Mouse (Mus musculus): ENCODE measurements at regions not wholly inside any gene's neighbourhood (a gene's known extent, or its start where the extent isn't known, plus 50 kb on each side); places are given as distances from the start of the nearest gene placed in this dataset.

- Histone ChIP-seq H3K4me3 (ENCODE audit: insufficient read depth, low read length) (no peak overlapping the region), H3K4me1 (ENCODE audit: control insufficient read depth, insufficient read depth, low read length) (no peaks in the 10 kb centered on the region), H3K27ac (ENCODE audit: insufficient read depth, low read depth, low read length) (no peak overlapping the region)
- TF ChIP-seq CTCF (IDR thresholded peaks at IDR 0.05; ENCODE audit: low read depth, low read length) (no peak), POLR2A (IDR thresholded peaks at IDR 0.05; ENCODE audit: borderline replicate concordance, low read depth, low read length) (no peak)
Observed at GRCm38 (mm10) chr6:106876690-106877089, 76.8 kb upstream of the Crbn start.

GRCm38 (mm10) chr6:106891879-106892638 lies 92.2 kb upstream of the Crbn start:
- H3K4me3 ChIP-seq (ENCODE audit: insufficient read depth, low read length) = no peak overlapping the region
- H3K4me1 ChIP-seq (ENCODE audit: control insufficient read depth, insufficient read depth, low read length) = no peaks in the 10 kb centered on the region
- no peak overlapping the region for H3K27ac ChIP-seq (ENCODE audit: insufficient read depth, low read depth, low read length)
- TF ChIP-seq POLR2A (IDR thresholded peaks at IDR 0.05; ENCODE audit: borderline replicate concordance, low read depth, low read length) (no peak), CTCF (IDR thresholded peaks at IDR 0.05; ENCODE audit: low read depth, low read length) (no peak)

GRCm38 (mm10) chr6:106892639-106892934 lies 92.7 kb upstream of the Crbn start:
- Histone ChIP-seq H3K4me1 (ENCODE audit: control insufficient read depth, insufficient read depth, low read length) (no peaks in the 10 kb centered on the region), H3K4me3 (ENCODE audit: insufficient read depth, low read length) (no peak overlapping the region), H3K27ac (ENCODE audit: insufficient read depth, low read depth, low read length) (no peak overlapping the region)
- TF ChIP-seq CTCF (IDR thresholded peaks at IDR 0.05; ENCODE audit: low read depth, low read length) (no peak), POLR2A (IDR thresholded peaks at IDR 0.05; ENCODE audit: borderline replicate concordance, low read depth, low read length) (no peak)

GRCm38 (mm10) chr6:106903953-106904683 lies 104.2 kb upstream of the Crbn start:
- no peak overlapping the region for H3K4me3 ChIP-seq (ENCODE audit: insufficient read depth, low read length)
- H3K4me1 ChIP-seq (ENCODE audit: control insufficient read depth, insufficient read depth, low read length) = no peaks in the 10 kb centered on the region
- TF ChIP-seq CTCF (IDR thresholded peaks at IDR 0.05; ENCODE audit: low read depth, low read length) = no peak
- TF ChIP-seq POLR2A (IDR thresholded peaks at IDR 0.05; ENCODE audit: borderline replicate concordance, low read depth, low read length) = no peak
- H3K27ac ChIP-seq (ENCODE audit: insufficient read depth, low read depth, low read length) = no peak overlapping the region

- TF ChIP-seq POLR2A (IDR thresholded peaks at IDR 0.05; ENCODE audit: borderline replicate concordance, low read depth, low read length) (no peak), CTCF (IDR thresholded peaks at IDR 0.05; ENCODE audit: low read depth, low read length) (no peak)
- no peak overlapping the region for H3K4me3 ChIP-seq (ENCODE audit: insufficient read depth, low read length)
- no peak overlapping the region for H3K27ac ChIP-seq (ENCODE audit: insufficient read depth, low read depth, low read length)
- no peaks in the 10 kb centered on the region for H3K4me1 ChIP-seq (ENCODE audit: control insufficient read depth, insufficient read depth, low read length)
Observed at GRCm38 (mm10) chr6:106915121-106915520, 115.2 kb upstream of the Crbn start.

- Histone ChIP-seq H3K27ac (ENCODE audit: insufficient read depth, low read depth, low read length) (no peak overlapping the region), H3K4me3 (ENCODE audit: insufficient read depth, low read length) (no peak overlapping the region), H3K4me1 (ENCODE audit: control insufficient read depth, insufficient read depth, low read length) (no peaks in the 10 kb centered on the region)
- TF ChIP-seq POLR2A (IDR thresholded peaks at IDR 0.05; ENCODE audit: borderline replicate concordance, low read depth, low read length) = no peak
- TF ChIP-seq CTCF (IDR thresholded peaks at IDR 0.05; ENCODE audit: low read depth, low read length) = no peak
Observed at GRCm38 (mm10) chr6:106916683-106917289, 116.9 kb upstream of the Crbn start.

GRCm38 (mm10) chr6:106920951-106921350 lies 121.1 kb upstream of the Crbn start:
- H3K27ac ChIP-seq (ENCODE audit: insufficient read depth, low read depth, low read length) = no peak overlapping the region
- no peaks in the 10 kb centered on the region for H3K4me1 ChIP-seq (ENCODE audit: control insufficient read depth, insufficient read depth, low read length)
- no peak overlapping the region for H3K4me3 ChIP-seq (ENCODE audit: insufficient read depth, low read length)
- TF ChIP-seq CTCF (IDR thresholded peaks at IDR 0.05; ENCODE audit: low read depth, low read length) = no peak
- TF ChIP-seq POLR2A (IDR thresholded peaks at IDR 0.05; ENCODE audit: borderline replicate concordance, low read depth, low read length) = no peak

GRCm38 (mm10) chr6:106925486-106925885 lies 125.6 kb upstream of the Crbn start:
- Histone ChIP-seq H3K27ac (ENCODE audit: insufficient read depth, low read depth, low read length) (no peak overlapping the region), H3K4me1 (ENCODE audit: control insufficient read depth, insufficient read depth, low read length) (no peaks in the 10 kb centered on the region), H3K4me3 (ENCODE audit: insufficient read depth, low read length) (no peak overlapping the region)
- TF ChIP-seq POLR2A (IDR thresholded peaks at IDR 0.05; ENCODE audit: borderline replicate concordance, low read depth, low read length) = no peak
- TF ChIP-seq CTCF (IDR thresholded peaks at IDR 0.05; ENCODE audit: low read depth, low read length) = no peak

- no peak overlapping the region for H3K27ac ChIP-seq (ENCODE audit: insufficient read depth, low read depth, low read length)
- no peak overlapping the region for H3K4me3 ChIP-seq (ENCODE audit: insufficient read depth, low read length)
- TF ChIP-seq CTCF (IDR thresholded peaks at IDR 0.05; ENCODE audit: low read depth, low read length) (no peak), POLR2A (IDR thresholded peaks at IDR 0.05; ENCODE audit: borderline replicate concordance, low read depth, low read length) (no peak)
- no peaks in the 10 kb centered on the region for H3K4me1 ChIP-seq (ENCODE audit: control insufficient read depth, insufficient read depth, low read length)
Observed at GRCm38 (mm10) chr6:106933584-106933983, 133.7 kb upstream of the Crbn start.
